Mouse (Mus musculus) heart, embryonic 10.5 days (tissue): ENCODE measurements at regions not wholly inside any gene's neighbourhood (a gene's known extent, or its start where the extent isn't known, plus 50 kb on each side); places are given as distances from the start of the nearest gene placed in this dataset.

ENCODE experiments used
- DNase-seq: peaks from one replicate; pipeline ENCODE4 v3.0.0-alpha.2; 2017; ENCODE audit warnings: low spot score
- H3K27ac ChIP-seq: fragments of 300-500 bp; sonication (generic); 2 replicates; pipeline ENCODE4 v1.5.1; 2016; ENCODE audit warnings: mild to moderate bottlenecking
- H3K27me3 ChIP-seq: fragments of 300-500 bp; sonication (generic); 2 replicates; pipeline ENCODE4 v1.6.1; 2016; ENCODE audit warnings: mild to moderate bottlenecking; ENCODE audit not compliant: poor library complexity, insufficient read depth, severe bottlenecking
- H3K36me3 ChIP-seq: fragments of 300-500 bp; sonication (generic); 2 replicates; pipeline ENCODE4 v1.6.1; 2016; ENCODE audit warnings: mild to moderate bottlenecking, moderate library complexity
- H3K4me1 ChIP-seq: fragments of 300-500 bp; sonication (generic); 2 replicates; pipeline ENCODE4 v1.6.1; 2016; ENCODE audit warnings: mild to moderate bottlenecking
- H3K4me3 ChIP-seq: fragments of 300-500 bp; sonication (generic); 2 replicates; pipeline ENCODE4 v1.5.1; 2016; ENCODE audit warnings: mild to moderate bottlenecking, moderate library complexity
- H3K9me3 ChIP-seq: fragments of 300-500 bp; sonication (generic); 2 replicates; pipeline ENCODE4 v1.6.1; 2016; ENCODE audit warnings: mild to moderate bottlenecking, moderate library complexity
- WGBS: fragments of 180-500 bp; shearing (Covaris S2); methylation state at CpG from one replicate; pipeline ENCODE4 v1.1.7; 2016; 5-methylcytosine and 5-hydroxymethylcytosine counted together

DNA sequence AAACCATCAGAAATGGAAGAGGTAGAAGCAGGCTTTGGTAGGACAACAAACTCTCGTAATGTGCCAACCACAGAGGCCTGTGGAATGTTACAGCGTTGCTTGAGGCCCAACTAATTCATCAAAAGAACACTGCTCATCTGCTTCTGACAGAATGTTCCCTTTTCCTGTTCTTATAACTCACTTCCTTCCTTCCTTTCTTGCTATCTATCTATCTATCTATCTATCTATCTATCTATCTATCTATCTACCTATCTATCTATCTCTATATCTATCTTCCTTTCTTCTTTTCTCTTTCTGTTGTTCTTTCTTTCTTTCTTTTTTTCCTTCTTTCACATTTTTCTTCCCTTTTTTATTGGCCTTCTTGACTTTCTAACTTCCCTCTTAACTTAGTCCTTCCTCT is 353.7 kb downstream of the H2al1j start:
- Histone ChIP-seq H3K27me3 (0 out of 2 replicates have a peak, but pooled peaks cover 11% of the 10 kb centered on the region), H3K36me3 (no peaks in the 10 kb centered on the region), H3K4me3 (no peak overlapping the region), H3K4me1 (no peaks in the 10 kb centered on the region), H3K9me3 (no peaks in the 10 kb centered on the region), H3K27ac (no peak overlapping the region)
- DNase-seq: no peak
- 81% methylated on average over 2 of the region's 2 CpGs for WGBS

DNA sequence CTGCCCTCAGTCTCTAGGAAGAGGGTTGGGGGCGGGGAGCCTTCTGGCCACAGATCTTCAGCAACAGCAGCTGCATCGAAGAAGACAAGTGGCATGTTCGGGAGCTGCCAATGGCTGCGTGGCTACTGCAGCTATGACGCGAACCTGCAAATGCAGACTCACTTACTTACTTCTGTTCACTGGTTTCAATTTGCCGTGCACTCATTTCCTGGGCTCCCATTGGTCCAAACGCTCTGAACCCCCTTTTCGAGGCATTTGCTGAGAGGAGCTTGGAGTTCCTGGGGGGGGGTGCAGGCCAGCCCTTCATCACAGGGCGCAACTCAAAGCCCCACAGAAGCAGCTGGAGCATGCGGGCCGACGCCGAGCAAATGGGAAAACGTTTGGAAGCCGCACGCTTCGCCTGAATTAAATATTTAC is 362.4 kb downstream of the H2al1j start:
- WGBS: 65% methylated on average over 18 of the region's 18 CpGs
- Histone ChIP-seq H3K4me3 (no peak overlapping the region), H3K9me3 (no peaks in the 10 kb centered on the region), H3K27ac (no peak overlapping the region), H3K36me3 (no peaks in the 10 kb centered on the region), H3K27me3 (peaks cover 36% of the 10 kb centered on the region; the same call in 1 of the 2 replicates), H3K4me1 (peaks cover 9% of the 10 kb centered on the region; the same call in 1 of the 2 replicates)
- no peak for DNase-seq

DNA sequence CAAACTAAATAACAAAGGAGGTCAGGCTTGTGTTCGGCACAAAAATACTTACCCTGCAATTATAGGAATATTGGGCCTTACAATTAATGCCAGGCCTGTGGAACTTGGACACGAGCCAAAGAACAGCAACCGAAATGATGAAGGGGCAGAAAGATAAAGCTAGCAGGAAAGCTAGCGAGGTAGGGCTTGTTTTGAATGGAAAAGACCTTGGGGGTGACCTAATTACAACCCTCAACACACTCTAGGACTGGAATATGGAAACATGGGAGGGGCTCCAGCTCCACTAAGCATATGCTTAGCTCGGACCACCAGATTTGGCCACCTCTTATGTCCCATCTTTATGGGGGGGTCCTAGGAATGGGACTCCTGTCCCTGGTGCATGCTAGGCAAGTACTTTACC is 362.8 kb downstream of the H2al1j start:
- H3K27me3 ChIP-seq: peaks cover 39% of the 10 kb centered on the region; the same call in 1 of the 2 replicates

DNA sequence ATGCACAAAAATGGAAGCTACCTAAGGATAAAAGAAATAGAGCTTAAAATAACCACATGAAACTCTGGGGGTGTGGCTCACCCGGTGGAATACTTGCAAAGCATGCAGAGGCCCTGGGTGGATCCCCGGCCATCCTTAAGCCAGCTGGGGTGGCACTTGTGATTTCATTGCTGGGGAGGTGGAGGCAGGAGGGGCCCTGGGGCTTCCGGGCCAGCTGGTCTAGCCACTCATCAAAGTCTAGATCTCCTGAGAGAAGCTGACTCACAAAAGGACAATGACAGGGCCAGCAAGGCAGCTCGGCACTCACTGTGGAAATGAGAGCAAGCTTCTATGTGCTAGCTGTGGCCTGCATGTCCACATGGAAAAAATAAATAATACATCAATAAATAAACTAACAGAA is 363.4 kb downstream of the H2al1j start:
- peaks cover 39% of the 10 kb centered on the region; the same call in 1 of the 2 replicates for H3K27me3 ChIP-seq
- H3K4me3 ChIP-seq: no peak overlapping the region
- no peaks in the 10 kb centered on the region for H3K36me3 ChIP-seq
- H3K4me1 ChIP-seq: peaks cover 9% of the 10 kb centered on the region; the same call in 1 of the 2 replicates
- no peak overlapping the region for H3K27ac ChIP-seq
- H3K9me3 ChIP-seq: no peaks in the 10 kb centered on the region
- no peak for DNase-seq
- 67% methylated on average over 4 of the region's 4 CpGs for WGBS

More for the DNA sequence above, 362.8 kb downstream of the H2al1j start:
- no peaks in the 10 kb centered on the region for H3K36me3 ChIP-seq
- H3K9me3 ChIP-seq: no peaks in the 10 kb centered on the region
- H3K27ac ChIP-seq: no peak overlapping the region
- WGBS: 62% methylated on average over 5 of the region's 5 CpGs
- no peak for DNase-seq
- H3K4me1 ChIP-seq: peaks cover 9% of the 10 kb centered on the region; the same call in 1 of the 2 replicates
- no peak overlapping the region for H3K4me3 ChIP-seq

- 69% methylated on average over 4 of the region's 4 CpGs for WGBS
These were observed 368.9 kb downstream of the H2al1j start for GRCm38 (mm10) chrX:11696565-11696964.

DNA sequence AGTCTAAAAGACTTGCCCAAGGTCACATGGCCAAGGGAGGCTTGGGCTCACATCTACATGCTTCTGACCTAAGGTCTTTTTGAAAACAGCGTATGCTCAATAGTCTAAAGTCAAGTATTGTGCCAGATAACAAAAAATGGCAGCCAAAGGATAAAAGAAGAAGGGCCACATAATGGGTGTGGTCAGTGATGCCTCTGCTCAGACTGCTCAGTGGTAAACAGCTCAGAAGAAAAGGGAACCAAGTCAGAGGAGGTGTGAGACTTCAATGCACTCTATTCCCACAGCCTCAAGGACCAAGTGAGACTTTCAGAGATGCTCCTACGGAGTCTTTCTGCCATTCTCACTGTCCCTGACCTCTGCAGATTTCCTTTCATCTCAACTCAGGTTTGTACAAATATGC is 373.5 kb downstream of the H2al1j start:
- Histone ChIP-seq H3K4me1 (no peaks in the 10 kb centered on the region), H3K27ac (no peak overlapping the region), H3K27me3 (peaks cover 20% of the 10 kb centered on the region; the same call in 1 of the 2 replicates), H3K9me3 (no peaks in the 10 kb centered on the region), H3K36me3 (no peaks in the 10 kb centered on the region), H3K4me3 (no peak overlapping the region)
- DNase-seq: no peak
- WGBS: 77% methylated on average over 2 of the region's 2 CpGs

More at GRCm38 (mm10) chrX:11696565-11696964, 368.9 kb downstream of the H2al1j start:
- Histone ChIP-seq H3K4me1 (no peaks in the 10 kb centered on the region), H3K4me3 (no peak overlapping the region), H3K36me3 (no peaks in the 10 kb centered on the region), H3K27ac (no peak overlapping the region), H3K27me3 (peaks cover 27% of the 10 kb centered on the region; the same call in 1 of the 2 replicates), H3K9me3 (no peaks in the 10 kb centered on the region)
- no peak for DNase-seq

GRCm38 (mm10) chrX:11705851-11706557 is 378.4 kb downstream of the H2al1j start:
- H3K4me1 ChIP-seq: peaks cover 9% of the 10 kb centered on the region
- no peaks in the 10 kb centered on the region for H3K9me3 ChIP-seq
- no peaks in the 10 kb centered on the region for H3K36me3 ChIP-seq
- WGBS: 74% methylated on average over 6 of the region's 6 CpGs
- H3K4me3 ChIP-seq: no peak overlapping the region
- DNase-seq: no peak
- H3K27ac ChIP-seq: no peak overlapping the region
- peaks cover 58% of the 10 kb centered on the region; the same call in 1 of the 2 replicates for H3K27me3 ChIP-seq

GRCm38 (mm10) chrX:11707330-11707729 is 379.7 kb downstream of the H2al1j start:
- WGBS: 52% methylated on average over 6 of the region's 6 CpGs
- peaks cover 9% of the 10 kb centered on the region for H3K4me1 ChIP-seq
- H3K36me3 ChIP-seq: no peaks in the 10 kb centered on the region
- H3K27ac ChIP-seq: no peak overlapping the region
- peaks cover 58% of the 10 kb centered on the region; the same call in 1 of the 2 replicates for H3K27me3 ChIP-seq
- H3K9me3 ChIP-seq: no peaks in the 10 kb centered on the region
- H3K4me3 ChIP-seq: no peak overlapping the region
- DNase-seq: no peak

DNA sequence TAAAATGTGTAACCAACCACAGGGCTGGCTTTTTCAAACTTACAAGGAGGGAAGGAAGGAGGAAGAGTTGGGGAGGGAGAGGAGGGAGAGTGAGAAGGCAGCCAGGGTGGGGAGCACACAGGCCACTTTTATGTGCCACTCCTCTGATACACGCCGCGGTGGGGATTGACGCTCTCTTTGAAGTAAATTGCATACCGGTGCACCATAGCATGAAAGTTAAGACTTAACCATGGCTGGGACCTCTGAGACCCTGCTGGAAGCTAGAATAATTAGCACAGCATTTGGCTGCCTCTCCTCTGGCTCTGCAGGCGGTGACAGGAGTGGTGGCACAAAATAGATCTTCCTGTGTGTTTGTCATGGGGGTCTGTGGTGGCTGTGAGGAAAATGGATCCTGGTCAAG is 380.7 kb downstream of the H2al1j start:
- Histone ChIP-seq H3K4me3 (no peak overlapping the region), H3K4me1 (peaks cover 9% of the 10 kb centered on the region), H3K36me3 (no peaks in the 10 kb centered on the region), H3K27ac (no peak overlapping the region), H3K9me3 (no peaks in the 10 kb centered on the region), H3K27me3 (peaks cover 55% of the 10 kb centered on the region; the same call in 1 of the 2 replicates)
- WGBS: 28% methylated on average over 6 of the region's 6 CpGs
- DNase-seq: no peak

- no peak for DNase-seq
- WGBS: 76% methylated on average over 4 of the region's 4 CpGs
- H3K4me1 ChIP-seq: peaks cover 9% of the 10 kb centered on the region
- H3K4me3 ChIP-seq: no peak overlapping the region
- no peaks in the 10 kb centered on the region for H3K9me3 ChIP-seq
- peaks cover 53% of the 10 kb centered on the region; the same call in 1 of the 2 replicates for H3K27me3 ChIP-seq
- H3K36me3 ChIP-seq: no peaks in the 10 kb centered on the region
- H3K27ac ChIP-seq: no peak overlapping the region
These were observed 381.7 kb downstream of the H2al1j start for GRCm38 (mm10) chrX:11709326-11709725.

DNA sequence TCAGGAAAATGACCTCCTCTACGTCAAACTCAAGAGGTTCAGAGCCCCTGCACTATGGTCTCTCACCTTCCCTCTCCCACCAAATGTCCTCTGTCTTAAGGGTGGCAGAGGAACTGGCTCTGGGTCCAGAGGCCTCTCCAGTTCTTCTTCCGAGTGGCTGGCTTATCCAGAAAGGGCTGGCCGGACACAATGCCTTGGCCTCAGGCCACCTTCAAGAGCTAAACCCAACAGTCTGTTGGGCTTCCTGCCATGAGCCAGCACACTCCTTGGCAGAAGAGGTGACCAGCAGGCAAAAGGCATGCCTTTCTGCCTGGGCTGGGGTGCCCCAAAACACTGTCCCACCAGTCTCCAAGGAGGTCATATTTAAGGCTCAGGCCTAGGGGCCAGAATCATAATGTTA is 385.8 kb downstream of the H2al1j start:
- H3K27ac ChIP-seq: no peak overlapping the region
- H3K9me3 ChIP-seq: no peaks in the 10 kb centered on the region
- peaks cover 37% of the 10 kb centered on the region; the same call in 1 of the 2 replicates for H3K27me3 ChIP-seq
- WGBS: 82% methylated on average over 3 of the region's 3 CpGs
- no peak overlapping the region for H3K4me3 ChIP-seq
- H3K4me1 ChIP-seq: 0 out of 2 replicates have a peak, but pooled peaks cover under 1% of the 10 kb centered on the region
- no peak for DNase-seq
- H3K36me3 ChIP-seq: no peaks in the 10 kb centered on the region

- no peak overlapping the region for H3K27ac ChIP-seq
- H3K27me3 ChIP-seq: peaks cover 18% of the 10 kb centered on the region; the same call in 1 of the 2 replicates
- no peaks in the 10 kb centered on the region for H3K4me1 ChIP-seq
- no peaks in the 10 kb centered on the region for H3K9me3 ChIP-seq
- no peak for DNase-seq
- 69% methylated on average over 8 of the region's 8 CpGs for WGBS
- H3K36me3 ChIP-seq: no peaks in the 10 kb centered on the region
- H3K4me3 ChIP-seq: no peak overlapping the region
These were observed 389.2 kb downstream of the H2al1j start for GRCm38 (mm10) chrX:11716773-11717172.

GRCm38 (mm10) chrX:11718778-11719177 is 391.2 kb downstream of the H2al1j start:
- H3K9me3 ChIP-seq: no peaks in the 10 kb centered on the region
- H3K36me3 ChIP-seq: no peaks in the 10 kb centered on the region
- H3K27me3 ChIP-seq: peaks cover 27% of the 10 kb centered on the region; the same call in 1 of the 2 replicates
- no peak overlapping the region for H3K27ac ChIP-seq
- no peak overlapping the region for H3K4me3 ChIP-seq
- no peak for DNase-seq
- H3K4me1 ChIP-seq: no peaks in the 10 kb centered on the region
- WGBS: 84% methylated on average over 2 of the region's 2 CpGs
